Mouse (Mus musculus): ENCODE data around the gene Syap1.

Syap1 gene

DNA sequence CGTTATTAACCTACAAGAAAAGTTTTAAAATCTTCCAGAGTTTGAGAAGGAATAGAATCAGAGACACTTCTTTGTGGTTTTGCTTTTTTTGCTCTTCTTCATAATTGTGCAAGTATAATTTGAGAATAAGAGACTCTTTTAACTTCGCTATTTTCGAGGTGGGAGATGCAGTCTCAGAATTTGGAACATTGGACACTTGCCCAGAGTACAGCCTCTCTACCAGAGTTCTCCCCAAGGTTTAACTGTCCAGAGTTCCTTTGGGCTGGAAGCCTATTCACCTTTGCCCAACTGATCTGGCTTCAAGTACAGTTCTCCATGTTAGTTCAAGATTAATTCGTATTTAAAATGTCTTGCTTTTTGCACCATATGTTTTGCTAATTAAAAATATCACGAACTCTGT lies 58.5 kb downstream of the Syap1 start:
- peak; percentile 21 for DNase-seq

DNA sequence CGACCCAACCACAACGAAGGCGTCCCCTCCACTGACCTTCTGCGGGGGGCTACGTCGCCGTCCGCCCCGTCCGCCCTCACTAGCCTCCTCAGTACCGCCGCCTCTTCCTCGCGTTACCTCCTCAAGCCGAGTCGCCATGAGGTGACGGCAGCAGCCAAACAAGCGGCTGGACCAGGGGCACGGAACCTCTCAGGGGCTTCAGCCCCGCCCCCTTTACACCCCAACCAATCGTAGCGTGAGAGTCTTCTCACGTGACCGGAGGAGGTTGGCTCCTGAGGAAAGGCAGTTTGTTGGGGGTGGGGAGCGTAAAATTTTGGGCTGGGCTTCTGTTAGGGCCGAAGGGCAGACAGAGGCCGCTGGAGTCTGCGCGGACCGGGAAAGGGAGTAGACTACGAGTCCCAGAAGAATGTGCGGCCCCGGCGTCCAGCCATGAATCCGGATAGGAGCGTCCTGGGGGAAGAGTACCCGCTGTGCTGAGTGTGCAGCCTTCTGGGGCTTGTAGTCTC lies 59.0 kb downstream of the Syap1 start, which contains the start of gene Txlng:
Gene Txlng, minus strand, starts transcription at position 252 of the 506 bp plus-strand sequence.
- DNase-seq: peak; percentile 93

DNA sequence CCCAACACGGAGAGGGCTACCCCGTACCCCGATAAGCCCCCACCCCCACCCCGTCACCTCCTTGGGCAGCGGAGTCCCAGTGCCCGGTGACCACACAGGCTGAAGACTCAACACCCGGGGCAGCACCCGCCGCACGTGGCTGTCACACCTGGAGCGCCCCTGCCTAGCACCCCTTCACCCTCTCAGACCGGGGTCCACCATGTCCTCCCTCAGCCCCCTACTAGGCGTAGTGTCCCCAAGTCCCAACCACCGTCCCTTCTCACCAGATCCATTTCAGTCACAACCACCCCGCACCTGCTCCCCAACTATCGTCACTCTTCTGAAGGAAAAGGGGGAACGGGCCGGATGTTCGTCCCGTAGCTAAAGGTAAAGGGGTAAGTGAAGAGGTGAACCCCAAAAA lies 59.5 kb downstream of the Syap1 start:
- peak; percentile 2 for DNase-seq

DNA sequence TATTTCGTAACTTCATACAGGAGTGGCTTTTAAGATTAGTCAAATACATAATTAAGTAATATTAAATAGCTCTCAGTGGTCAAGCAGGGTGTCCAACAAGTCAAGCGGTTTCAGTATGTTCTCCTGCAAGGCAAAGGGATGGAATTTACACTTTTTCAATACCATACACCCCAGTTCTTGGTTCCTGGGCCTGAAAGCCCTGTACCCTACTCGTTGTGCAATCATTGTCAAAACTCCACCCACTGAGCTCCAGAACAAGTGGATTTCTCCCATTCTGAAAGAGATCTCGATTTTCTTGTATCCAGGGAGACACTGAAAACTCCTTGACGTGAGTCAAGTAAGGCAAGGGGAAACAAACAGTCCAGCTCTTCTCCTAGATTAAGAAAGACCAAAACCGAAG lies 60.2 kb downstream of the Syap1 start:
- no peak for DNase-seq

Measured in kidney, adult 18-20 months (tissue).